Comparison of ENCODE assay signal across 8 mouse cellular contexts in genomic region chr6:137364681-137365080, GRCm38 (mm10).
A peak's percentile ranks its signal among the peaks of the same experiment; 100 is the strongest.
DNase-seq lines count a peak whose midpoint lies in the region; ATAC-seq and TF ChIP-seq lines count a peak whose summit lies in the region.

No protein-coding gene starts in this region.

- TF ChIP-seq CTCF in lung, embryonic 14.5 days (IDR thresholded peaks at IDR 0.05; ENCODE audit: low read depth): no peak
- no peak for TF ChIP-seq CTCF in hindbrain, postnatal 0 days (IDR thresholded peaks at IDR 0.05; ENCODE audit: low read depth)

- H3K4me2 ChIP-seq in lung, embryonic 14.5 days: no peak overlapping the region
- H3K4me2 ChIP-seq in hindbrain, postnatal 0 days (ENCODE audit: low read depth, low read length): no peak overlapping the region

- H3K4me1 ChIP-seq in lung, embryonic 14.5 days (ENCODE audit: insufficient read depth): 0 out of 2 replicates have a peak, but pooled peaks cover 4% of the 10 kb centered on the region
- H3K4me1 ChIP-seq in hindbrain, postnatal 0 days (ENCODE audit: insufficient read depth, low read length): no peaks in the 10 kb centered on the region

- DNase-seq in lung, embryonic 14.5 days: peak; percentile 77
- DNase-seq in lung, adult 18-20 months: no peak
- DNase-seq in cerebellum, postnatal 36 days: peak; percentile 69 to 71
- DNase-seq in hindbrain, postnatal 0 days (ENCODE audit: low spot score): peak; percentile 91
- DNase-seq in left cerebral cortex, postnatal 25 days (ENCODE audit: low spot score in 2 of 2): peak; percentile 68 to 90
- DNase-seq in thymus, postnatal 10 days (ENCODE audit: low spot score in 2 of 2): no peak
- no peak for DNase-seq in thymus, adult 18-20 months

- H3K27me3 ChIP-seq in lung, embryonic 14.5 days (ENCODE audit: insufficient read depth, low read length): no peaks in the 10 kb centered on the region
- H3K27me3 ChIP-seq in hindbrain, postnatal 0 days (ENCODE audit: insufficient read depth, low read length): no peaks in the 10 kb centered on the region

- intact Hi-C loops in left cerebral cortex, postnatal 25 days (cut with DNase I): no loop called here

- ATAC-seq in lung, embryonic 14.5 days (ENCODE audit: insufficient read depth): no peak
- ATAC-seq in hindbrain, postnatal 0 days: peak; percentile 86
- ATAC-seq in CD4-positive, CD25-positive, alpha-beta regulatory T cell, adult 4 months: no peak

- no peaks in the 10 kb centered on the region for H3K36me3 ChIP-seq in lung, embryonic 14.5 days (ENCODE audit: insufficient read depth)
- no peaks in the 10 kb centered on the region for H3K36me3 ChIP-seq in hindbrain, postnatal 0 days (ENCODE audit: insufficient read depth, low read length)

- no peaks in the 10 kb centered on the region for H3K9me3 ChIP-seq in lung, embryonic 14.5 days (ENCODE audit: low read depth, low read length)
- H3K9me3 ChIP-seq in hindbrain, postnatal 0 days (ENCODE audit: low read length): no peaks in the 10 kb centered on the region

- 59% methylated on average over 5 of the region's 5 CpGs for WGBS in lung, embryonic 14.5 days
- 31% methylated on average over 5 of the region's 5 CpGs for WGBS in hindbrain, postnatal 0 days

- no peak overlapping the region for H3K9ac ChIP-seq in lung, embryonic 14.5 days
- no peak overlapping the region for H3K9ac ChIP-seq in hindbrain, postnatal 0 days (replicated peaks; ENCODE audit: low read length)

- no peak overlapping the region for H3K4me3 ChIP-seq in lung, embryonic 14.5 days (ENCODE audit: low read depth, low read length)
- no peak overlapping the region for H3K4me3 ChIP-seq in hindbrain, postnatal 0 days (ENCODE audit: low read length)

- H3K27ac ChIP-seq in lung, embryonic 14.5 days (ENCODE audit: low read depth): no peak overlapping the region
- no peak overlapping the region for H3K27ac ChIP-seq in hindbrain, postnatal 0 days

Comparison
In these comparisons a context has a peak if more than half of its experiments do, and no peak if none do; other contexts are left out.
1. DNase-seq: peak in lung, embryonic 14.5 days (single experiment), cerebellum, postnatal 36 days (2 of 2), hindbrain, postnatal 0 days (single experiment) and left cerebral cortex, postnatal 25 days (2 of 2); none in lung, adult 18-20 months (0 of 2), thymus, postnatal 10 days (0 of 2) and thymus, adult 18-20 months (0 of 2).